Mouse (Mus musculus) embryonic facial prominence, embryonic 11.5 days (tissue): ENCODE measurements around the gene Nckap1. TPM values are rescaled to one million over a fixed set of nuclear protein-coding genes. Genes with fewer than 3 reads are reported as not detected.

Source experiments
- ATAC-seq: fragments of 200-750 bp; cut with Nextera tagmentation; replicated peaks from 2 replicates; pipeline ENCODE4 v1.8.0; 2017; ENCODE audit warnings: low read depth; ENCODE audit not compliant: insufficient number of reproducible peaks, low FRiP score, low TSS enrichment
- DNase-seq: peaks from one replicate; pipeline ENCODE4 v3.0.0-alpha.2; 2015; ENCODE audit warnings: low spot score
- H3K27ac ChIP-seq: fragments of 300-500 bp; sonication (generic); replicated peaks from 2 replicates; pipeline ENCODE4 v1.5.1; 2014; ENCODE audit warnings: mild to moderate bottlenecking, low read depth, low read length, control low read depth
- H3K27me3 ChIP-seq: fragments of 300-500 bp; sonication (generic); 2 replicates; pipeline ENCODE4 v1.6.1; 2014; ENCODE audit warnings: mild to moderate bottlenecking, low read length, moderate library complexity, mixed read lengths; ENCODE audit not compliant: control insufficient read depth, insufficient read depth
- H3K36me3 ChIP-seq: fragments of 300-500 bp; sonication (generic); replicated peaks from 2 replicates; pipeline ENCODE4 v1.6.1; 2014; ENCODE audit warnings: low read depth, mild to moderate bottlenecking, low read length, moderate library complexity, mixed read lengths; ENCODE audit not compliant: control insufficient read depth, insufficient read depth
- H3K4me1 ChIP-seq: fragments of 300-500 bp; sonication (generic); 2 replicates; pipeline ENCODE4 v1.6.1; 2014; ENCODE audit warnings: low read length, mixed read lengths; ENCODE audit not compliant: control insufficient read depth, insufficient read depth
- H3K4me2 ChIP-seq: fragments of 300-500 bp; sonication (generic); 2 replicates; pipeline ENCODE4 v1.6.1; 2014; ENCODE audit warnings: low read depth, mild to moderate bottlenecking, control low read depth, low read length, moderate library complexity
- H3K4me3 ChIP-seq: fragments of 300-500 bp; sonication (generic); 2 replicates; pipeline ENCODE4 v1.5.1; 2014; ENCODE audit warnings: low read depth, low read length, control low read depth
- H3K9ac ChIP-seq: fragments of 300-500 bp; sonication (generic); replicated peaks from 2 replicates; pipeline ENCODE4 v1.6.1; 2014; ENCODE audit warnings: mild to moderate bottlenecking, control low read depth, low read length
- H3K9me3 ChIP-seq: fragments of 300-500 bp; sonication (generic); replicated peaks from 2 replicates; pipeline ENCODE4 v1.6.1; 2016; ENCODE audit warnings: mild to moderate bottlenecking, low read length, inconsistent platforms, mixed read lengths; ENCODE audit not compliant: control insufficient read depth
- WGBS: fragments of 180-500 bp; shearing (Covaris S2); extraction: QIAGEN DNeasy Blood & Tissue Kit; methylation state at CpG from one replicate; pipeline ENCODE4 v1.1.7; 2014; 5-methylcytosine and 5-hydroxymethylcytosine counted together
- polyA plus RNA-seq: library from polyadenylated mRNA; unstranded; fragments of >200 nt; fragmentation: Nextera tagmentation; extraction: Ambion mirVana; gene quantifications from 2 replicates; pipeline ENCODE4 v1.2.1, GENCODE M21; 2014

Gene Nckap1
- 63.5 and 68.2 TPM in 2 replicates for polyA plus RNA-seq

DNA sequence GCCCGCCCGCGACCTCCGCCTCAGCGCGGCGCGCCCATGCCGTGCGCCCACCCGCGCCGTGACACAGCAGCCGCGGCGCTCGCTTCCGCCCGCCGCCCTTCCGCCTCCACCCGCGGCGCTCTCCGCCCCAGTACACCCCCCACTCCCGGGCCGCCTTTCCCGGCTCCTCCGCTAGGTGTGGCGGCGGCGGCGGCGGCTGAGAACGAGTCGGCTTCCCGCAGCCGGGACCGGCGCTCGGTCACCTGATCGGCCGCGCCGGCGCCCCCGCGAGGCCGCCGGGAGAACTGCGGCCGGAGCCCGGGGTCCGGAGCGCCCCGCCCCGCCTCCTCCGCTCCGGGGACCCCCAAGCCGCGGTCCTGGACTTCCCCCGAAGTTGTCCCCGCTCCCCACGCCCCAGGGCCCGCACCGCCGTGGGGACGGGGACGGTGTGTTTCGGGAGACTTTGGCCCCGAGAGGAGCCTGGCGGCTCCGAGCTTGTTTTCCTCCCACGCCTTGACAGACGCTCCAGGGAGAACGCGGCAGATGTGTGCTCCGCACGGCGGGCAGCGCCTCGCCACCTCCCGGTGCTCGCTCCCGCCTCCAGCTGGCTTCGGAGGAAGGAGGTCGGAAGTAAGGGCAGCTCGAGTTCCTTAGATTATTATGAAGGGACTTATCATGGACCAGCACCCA lies at the start of gene Nckap1:
Gene Nckap1 (minus strand): TSS at position 338 of the 669 bp plus-strand sequence.
- Histone ChIP-seq H3K9ac (peak within 1 kb of the TSS; percentile 98), H3K4me3 (peak within 1 kb of the TSS; percentile 93), H3K27me3 (no peaks in the 10 kb centered on the region), H3K27ac (peak within 1 kb of the TSS; percentile 95), H3K4me2 (peak within 1 kb of the TSS; percentile 52), H3K9me3 (no peaks in the 10 kb centered on the region), H3K4me1 (no peaks in the 10 kb centered on the region), H3K36me3 (no peaks in the 10 kb centered on the region)
- ATAC-seq, result peak; percentile 93
- peak; percentile 86 for DNase-seq
- under 1% methylated on average over 43 of the region's 88 CpGs for WGBS

DNA sequence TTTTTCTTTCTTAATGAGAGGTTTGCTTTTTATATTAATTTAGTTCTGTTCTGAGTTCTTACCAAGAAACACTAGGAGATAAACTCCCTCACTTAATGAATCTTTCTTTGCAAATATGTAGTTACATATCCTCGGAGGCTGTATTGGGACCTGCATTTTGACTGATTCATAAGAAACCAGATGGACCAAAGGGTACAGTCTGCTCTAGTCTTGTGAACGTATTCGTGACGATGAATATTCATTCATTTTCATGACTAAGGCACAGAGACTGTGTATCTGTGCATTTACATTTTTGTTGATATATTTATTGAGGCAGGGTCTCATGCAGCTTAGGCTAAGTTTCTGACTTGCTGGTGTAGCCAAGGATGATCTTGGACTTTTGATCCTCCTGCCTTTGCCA lies 43.3 kb upstream of the Nckap1 start:
- Histone ChIP-seq H3K27ac (no peak overlapping the region), H3K36me3 (no peaks in the 10 kb centered on the region), H3K9ac (no peak overlapping the region), H3K4me2 (no peak overlapping the region), H3K27me3 (no peaks in the 10 kb centered on the region), H3K9me3 (no peaks in the 10 kb centered on the region), H3K4me1 (no peaks in the 10 kb centered on the region), H3K4me3 (no peak overlapping the region)
- DNase-seq (no peak), ATAC-seq (no peak)
- 89% methylated on average over 4 of the region's 4 CpGs for WGBS

DNA sequence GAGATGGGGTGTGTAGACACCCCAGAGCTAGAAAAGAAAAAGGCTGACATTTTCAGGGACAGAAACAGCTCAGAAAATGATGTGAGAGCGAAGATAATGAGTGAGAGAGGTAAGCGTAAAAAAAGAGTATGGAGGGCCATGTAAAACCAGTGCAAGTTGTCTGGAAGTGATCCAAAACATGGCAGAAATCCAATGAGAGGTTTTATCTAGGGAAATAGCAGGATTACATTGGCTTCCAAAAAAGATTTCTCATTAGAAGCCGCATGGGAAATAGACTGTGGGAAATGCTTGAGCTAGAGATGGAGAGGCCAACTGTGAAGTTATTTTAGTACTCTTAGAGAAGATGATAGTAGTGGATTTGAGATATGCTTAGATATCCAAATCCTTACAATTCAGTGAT lies 40.7 kb upstream of the Nckap1 start:
- Histone ChIP-seq H3K4me3 (no peak overlapping the region), H3K27me3 (no peaks in the 10 kb centered on the region), H3K27ac (no peak overlapping the region), H3K4me1 (no peaks in the 10 kb centered on the region), H3K9ac (no peak overlapping the region), H3K9me3 (no peaks in the 10 kb centered on the region), H3K36me3 (no peaks in the 10 kb centered on the region), H3K4me2 (no peak overlapping the region)
- WGBS, result 90% methylated on average over 3 of the region's 3 CpGs
- ATAC-seq (no peak), DNase-seq (no peak)

DNA sequence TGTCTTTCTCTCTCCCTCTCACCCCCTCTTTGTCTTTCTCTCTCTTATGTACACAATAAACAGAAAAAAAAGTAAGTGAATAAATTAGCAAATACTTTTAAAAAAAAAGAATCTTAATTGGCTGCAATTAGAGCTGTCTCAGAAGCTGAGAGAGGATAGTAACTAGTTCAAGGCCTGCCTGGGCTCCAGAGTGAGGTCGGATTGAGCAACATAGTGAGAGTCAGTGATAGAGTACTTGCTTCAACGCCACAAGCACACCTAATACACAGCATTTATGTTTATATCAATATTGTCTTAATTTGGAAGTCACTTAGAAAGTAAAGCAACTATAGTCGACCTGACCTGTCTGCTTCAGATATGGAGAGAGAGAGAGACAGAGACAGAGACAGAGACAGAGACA lies 37.8 kb upstream of the Nckap1 start:
- Histone ChIP-seq H3K36me3 (no peaks in the 10 kb centered on the region), H3K4me1 (no peaks in the 10 kb centered on the region), H3K9me3 (no peaks in the 10 kb centered on the region), H3K4me3 (no peak overlapping the region), H3K9ac (no peak overlapping the region), H3K27ac (no peak overlapping the region), H3K4me2 (no peak overlapping the region), H3K27me3 (no peaks in the 10 kb centered on the region)
- DNase-seq (no peak), ATAC-seq (no peak)
- WGBS, result 87% methylated on average over 3 of the region's 3 CpGs

DNA sequence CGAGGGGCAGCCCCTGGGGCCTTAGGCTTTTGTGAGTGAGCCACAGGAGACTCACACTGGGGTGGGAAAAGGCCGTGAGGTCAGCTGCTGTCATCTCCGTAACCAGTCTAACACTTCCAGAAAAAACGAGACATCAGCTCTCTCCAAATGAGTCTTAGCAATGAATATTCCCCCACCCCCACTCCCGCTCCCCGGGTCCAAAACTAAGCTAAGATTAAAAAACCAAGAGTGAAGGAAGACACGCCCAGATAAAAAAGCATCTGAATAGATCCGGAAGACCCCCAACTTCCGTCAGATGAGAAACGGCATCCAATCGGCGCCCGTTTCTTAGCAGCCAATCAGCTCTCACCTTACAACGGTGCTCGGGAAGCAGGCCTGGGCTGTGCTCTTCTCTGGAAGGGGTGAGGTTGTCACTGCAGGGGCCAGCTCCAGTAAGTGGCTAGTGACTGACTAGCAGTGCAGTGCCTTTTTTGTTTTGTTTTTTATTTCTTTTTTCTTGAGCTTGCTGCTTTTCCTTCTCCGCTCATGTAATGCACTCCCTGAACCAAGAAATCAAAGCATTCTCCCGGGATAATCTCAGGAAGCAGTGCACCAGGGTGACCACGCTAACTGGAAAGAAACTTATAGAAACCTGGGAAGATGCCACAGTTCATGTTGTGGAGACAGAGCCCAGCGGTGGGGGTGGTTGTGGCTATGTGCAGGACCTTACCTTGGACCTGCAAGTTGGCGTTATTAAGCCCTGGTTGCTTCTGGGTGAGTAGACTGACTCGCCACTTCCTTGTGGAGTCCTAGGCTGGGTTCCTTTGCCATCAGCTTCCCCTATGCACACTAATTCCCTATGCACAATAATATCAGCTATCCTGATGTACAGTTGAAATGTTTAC lies 35.9 kb upstream of the Nckap1 start, which contains the start of the genes Dusp19 and Nup35:
Gene Dusp19 (plus strand): TSS at position 192 of the 884 bp plus-strand sequence.
Gene Nup35 (plus strand): TSS at position 383 of the 884 bp plus-strand sequence.
- H3K27me3 ChIP-seq, result no peaks in the 10 kb centered on the region
- H3K9ac ChIP-seq, result peak within 1 kb of the TSS; percentile 70
- H3K36me3 ChIP-seq, result no peaks in the 10 kb centered on the region
- ATAC-seq, result peak; percentile 98
- peak; percentile 96 for DNase-seq
- no peaks in the 10 kb centered on the region for H3K9me3 ChIP-seq
- H3K27ac ChIP-seq, result no peak within 1 kb of the TSS
- no peaks in the 10 kb centered on the region for H3K4me1 ChIP-seq
- H3K4me2 ChIP-seq, result peak within 1 kb of the TSS; percentile 79
- WGBS, result 3% methylated on average over 21 of the region's 21 CpGs
- peak within 1 kb of the TSS; percentile 60 for H3K4me3 ChIP-seq

DNA sequence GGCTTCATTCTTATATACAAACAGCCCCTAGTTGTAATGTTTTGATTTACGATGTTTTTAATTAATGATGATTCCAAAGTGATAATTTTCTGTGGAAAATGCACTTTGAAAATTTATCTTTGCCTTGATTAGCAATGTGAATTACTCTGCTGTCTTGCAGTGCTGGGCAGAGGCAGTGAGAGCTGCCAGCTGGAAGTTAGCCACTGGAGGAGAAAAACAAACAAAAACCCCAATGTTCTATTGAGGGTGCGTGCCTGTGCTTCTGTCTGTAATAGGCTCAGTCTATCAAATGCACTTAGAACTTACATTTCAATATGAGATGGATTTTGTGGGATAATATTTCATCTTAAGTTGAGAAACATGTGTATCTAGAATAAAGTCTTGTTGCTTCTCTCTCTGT lies 31.6 kb upstream of the Nckap1 start:
- H3K4me2 ChIP-seq, result no peak overlapping the region
- H3K9me3 ChIP-seq, result no peaks in the 10 kb centered on the region
- DNase-seq, result no peak
- no peak overlapping the region for H3K4me3 ChIP-seq
- no peaks in the 10 kb centered on the region for H3K27me3 ChIP-seq
- no peak for ATAC-seq
- H3K36me3 ChIP-seq, result no peaks in the 10 kb centered on the region
- WGBS, result 71% methylated on average over 2 of the region's 2 CpGs
- no peak overlapping the region for H3K27ac ChIP-seq
- H3K9ac ChIP-seq, result no peak overlapping the region
- H3K4me1 ChIP-seq, result no peaks in the 10 kb centered on the region

DNA sequence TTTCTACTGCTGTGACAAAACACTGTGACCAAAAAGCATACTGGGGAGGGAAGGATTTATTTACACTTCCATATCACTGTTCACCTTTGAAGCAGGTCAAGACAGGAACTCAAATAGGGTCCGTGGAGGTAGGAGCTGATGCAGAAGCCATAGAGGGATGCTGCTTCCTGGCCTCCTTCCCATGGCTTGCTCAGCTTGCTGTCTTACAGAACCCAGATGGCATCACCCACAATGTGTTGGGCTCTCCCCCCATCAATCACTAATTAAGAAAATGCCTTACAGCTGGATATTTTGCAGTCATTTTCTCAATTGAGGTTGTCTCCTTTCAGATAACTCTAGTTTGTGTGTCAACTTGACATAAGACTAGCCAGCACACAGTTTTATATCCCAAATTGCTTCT lies 31.1 kb upstream of the Nckap1 start:
- DNase-seq, result no peak
- Histone ChIP-seq H3K36me3 (no peaks in the 10 kb centered on the region), H3K27me3 (no peaks in the 10 kb centered on the region), H3K4me1 (no peaks in the 10 kb centered on the region), H3K4me3 (no peak overlapping the region), H3K4me2 (no peak overlapping the region), H3K9ac (no peak overlapping the region), H3K27ac (no peak overlapping the region), H3K9me3 (no peaks in the 10 kb centered on the region)
- ATAC-seq, result no peak
- 48% methylated on average over 1 of the region's 1 CpGs for WGBS
